Mouse (Mus musculus): Measurements from ENCODE around the gene Relch. TPM values are rescaled to one million over a fixed set of nuclear protein-coding genes. Genes with fewer than 3 reads are reported as not detected.
A peak's percentile ranks its signal among the peaks of the same experiment; 100 is the strongest.

Gene Relch
- polyA plus RNA-seq, 1 experiment from 2014 or later: 21.0 TPM

- Histone ChIP-seq H3K4me2 (replicated peaks; ENCODE audit: low read depth, low read length) (no peak overlapping the region), H3K36me3 (ENCODE audit: insufficient read depth, low read length) (no peaks in the 10 kb centered on the region)
Observed at GRCm38 (mm10) chr1:105784257-105785016, 120.8 kb downstream of the Relch start.

GRCm38 (mm10) chr1:105785146-105785545 lies 121.5 kb downstream of the Relch start:
- no peak overlapping the region for H3K4me3 ChIP-seq (ENCODE audit: low read depth, low read length)
- no peaks in the 10 kb centered on the region; the same call in 1 of the 2 replicates for H3K4me1 ChIP-seq (ENCODE audit: insufficient read depth, low read depth, low read length)
- no peaks in the 10 kb centered on the region for H3K9me3 ChIP-seq (ENCODE audit: low read length)
- DNase-seq (ENCODE audit: low spot score): peak; percentile 61
- peak; percentile 17 for ATAC-seq
- WGBS: 26% methylated on average over 4 of the region's 4 CpGs
- TF ChIP-seq EP300 (IDR thresholded peaks at IDR 0.05) (no peak), CTCF (IDR thresholded peaks at IDR 0.05) (no peak)
- no peaks in the 10 kb centered on the region; the same call in none of the 2 replicates for H3K27me3 ChIP-seq (replicated peaks; ENCODE audit: insufficient read depth, low read length)
- no peaks in the 10 kb centered on the region for H3K36me3 ChIP-seq (ENCODE audit: insufficient read depth, low read length)
- H3K4me2 ChIP-seq (replicated peaks; ENCODE audit: low read depth, low read length): no peak overlapping the region
- H3K27ac ChIP-seq (ENCODE audit: low read length): no peak overlapping the region
- no peak overlapping the region for H3K9ac ChIP-seq (replicated peaks; ENCODE audit: low read depth)

More at GRCm38 (mm10) chr1:105784257-105785016, 120.8 kb downstream of the Relch start:
- ATAC-seq (no peak), DNase-seq (ENCODE audit: low spot score) (no peak)
- no peak overlapping the region for H3K9ac ChIP-seq (replicated peaks; ENCODE audit: low read depth)
- TF ChIP-seq EP300 (IDR thresholded peaks at IDR 0.05): no peak
- TF ChIP-seq CTCF (IDR thresholded peaks at IDR 0.05): no peak
- H3K27ac ChIP-seq (ENCODE audit: low read length): peak overlapping the region; percentile 26; the same call in 1 of the 2 replicates
- no peaks in the 10 kb centered on the region; the same call in none of the 2 replicates for H3K27me3 ChIP-seq (replicated peaks; ENCODE audit: insufficient read depth, low read length)
- no peaks in the 10 kb centered on the region; the same call in 1 of the 2 replicates for H3K4me1 ChIP-seq (ENCODE audit: insufficient read depth, low read depth, low read length)
- H3K9me3 ChIP-seq (ENCODE audit: low read length): no peaks in the 10 kb centered on the region
- no peak overlapping the region for H3K4me3 ChIP-seq (ENCODE audit: low read depth, low read length)
- WGBS: 53% methylated on average over 5 of the region's 5 CpGs

- Histone ChIP-seq H3K27ac (ENCODE audit: low read length) (peak overlapping the region; percentile 38), H3K4me1 (ENCODE audit: insufficient read depth, low read depth, low read length) (no peaks in the 10 kb centered on the region; the same call in 1 of the 2 replicates), H3K36me3 (ENCODE audit: insufficient read depth, low read length) (no peaks in the 10 kb centered on the region), H3K4me2 (replicated peaks; ENCODE audit: low read depth, low read length) (0 out of 2 replicates have a peak overlapping the region, but pooled peaks have one; percentile 11), H3K9ac (replicated peaks; ENCODE audit: low read depth) (no peak overlapping the region), H3K4me3 (ENCODE audit: low read depth, low read length) (no peak overlapping the region), H3K9me3 (ENCODE audit: low read length) (no peaks in the 10 kb centered on the region), H3K27me3 (replicated peaks; ENCODE audit: insufficient read depth, low read length) (no peaks in the 10 kb centered on the region)
- 32% methylated on average over 6 of the region's 6 CpGs for WGBS
- DNase-seq (ENCODE audit: low spot score) (peak; percentile 79), ATAC-seq (peak; percentile 71)
- TF ChIP-seq EP300 (IDR thresholded peaks at IDR 0.05) (no peak), CTCF (IDR thresholded peaks at IDR 0.05) (no peak)
Observed at GRCm38 (mm10) chr1:105786731-105787357, 123.2 kb downstream of the Relch start.

GRCm38 (mm10) chr1:105790103-105790502 lies 126.4 kb downstream of the Relch start:
- no peaks in the 10 kb centered on the region for H3K36me3 ChIP-seq (ENCODE audit: insufficient read depth, low read length)
- WGBS: 86% methylated on average over 3 of the region's 3 CpGs
- H3K27ac ChIP-seq (ENCODE audit: low read length): no peak overlapping the region
- no peak for DNase-seq (ENCODE audit: low spot score)
- no peaks in the 10 kb centered on the region for H3K27me3 ChIP-seq (replicated peaks; ENCODE audit: insufficient read depth, low read length)
- TF ChIP-seq CTCF (IDR thresholded peaks at IDR 0.05) (no peak), EP300 (IDR thresholded peaks at IDR 0.05) (no peak)
- no peaks in the 10 kb centered on the region for H3K9me3 ChIP-seq (ENCODE audit: low read length)
- H3K4me1 ChIP-seq (ENCODE audit: insufficient read depth, low read depth, low read length): no peaks in the 10 kb centered on the region; the same call in 1 of the 2 replicates
- H3K4me2 ChIP-seq (replicated peaks; ENCODE audit: low read depth, low read length): no peak overlapping the region
- ATAC-seq: no peak
- H3K9ac ChIP-seq (replicated peaks; ENCODE audit: low read depth): no peak overlapping the region
- H3K4me3 ChIP-seq (ENCODE audit: low read depth, low read length): no peak overlapping the region

- TF ChIP-seq EP300 (IDR thresholded peaks at IDR 0.05): no peak
- TF ChIP-seq CTCF (IDR thresholded peaks at IDR 0.05): no peak
- DNase-seq (ENCODE audit: low spot score) (no peak), ATAC-seq (no peak)
- no peak overlapping the region for H3K4me3 ChIP-seq (ENCODE audit: low read depth, low read length)
- 83% methylated on average over 6 of the region's 6 CpGs for WGBS
- no peak overlapping the region for H3K27ac ChIP-seq (ENCODE audit: low read length)
- H3K27me3 ChIP-seq (replicated peaks; ENCODE audit: insufficient read depth, low read length): no peaks in the 10 kb centered on the region
- H3K9ac ChIP-seq (replicated peaks; ENCODE audit: low read depth): no peak overlapping the region
- H3K36me3 ChIP-seq (ENCODE audit: insufficient read depth, low read length): no peaks in the 10 kb centered on the region
- H3K4me2 ChIP-seq (replicated peaks; ENCODE audit: low read depth, low read length): no peak overlapping the region
- H3K4me1 ChIP-seq (ENCODE audit: insufficient read depth, low read depth, low read length): no peaks in the 10 kb centered on the region
- H3K9me3 ChIP-seq (ENCODE audit: low read length): no peaks in the 10 kb centered on the region
Observed at GRCm38 (mm10) chr1:105794670-105795069, 131.0 kb downstream of the Relch start.

GRCm38 (mm10) chr1:105795705-105796104 lies 132.0 kb downstream of the Relch start:
- Histone ChIP-seq H3K36me3 (ENCODE audit: insufficient read depth, low read length) (no peaks in the 10 kb centered on the region), H3K27ac (ENCODE audit: low read length) (no peak overlapping the region), H3K9me3 (ENCODE audit: low read length) (no peaks in the 10 kb centered on the region), H3K4me3 (ENCODE audit: low read depth, low read length) (no peak overlapping the region), H3K4me2 (replicated peaks; ENCODE audit: low read depth, low read length) (no peak overlapping the region), H3K27me3 (replicated peaks; ENCODE audit: insufficient read depth, low read length) (no peaks in the 10 kb centered on the region), H3K4me1 (ENCODE audit: insufficient read depth, low read depth, low read length) (no peaks in the 10 kb centered on the region), H3K9ac (replicated peaks; ENCODE audit: low read depth) (no peak overlapping the region)
- ATAC-seq (no peak), DNase-seq (ENCODE audit: low spot score) (no peak)
- TF ChIP-seq CTCF (IDR thresholded peaks at IDR 0.05) (no peak), EP300 (IDR thresholded peaks at IDR 0.05) (no peak)
- 85% methylated on average over 4 of the region's 4 CpGs for WGBS
